In the genomic region with DNA sequence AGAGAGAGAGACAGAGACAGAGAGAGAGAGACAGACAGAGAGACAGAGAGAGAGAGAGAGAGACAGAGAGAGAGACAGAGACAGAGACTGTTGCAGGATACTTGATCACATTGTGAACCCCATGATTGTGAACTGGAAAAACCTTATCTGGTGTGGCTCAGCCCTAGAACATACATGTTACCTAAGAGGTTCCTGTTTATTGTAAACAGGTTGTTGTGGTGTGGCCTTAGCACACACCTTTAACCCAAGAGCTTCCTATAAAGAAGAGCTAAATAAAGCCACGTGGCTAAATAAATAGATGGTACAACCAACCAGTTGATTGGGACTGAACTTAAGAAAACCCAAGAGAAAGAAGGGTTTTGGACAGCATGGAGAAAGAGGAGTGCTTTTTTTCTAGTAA, we compare ENCODE assay signal across 18 mouse cellular contexts. TPM values are rescaled to one million over a fixed set of nuclear protein-coding genes. Genes with fewer than 3 reads are reported as not detected.
DNase-seq lines count a peak whose midpoint lies in the region; ATAC-seq lines count a peak whose summit lies in the region.
"Had no signal": no experiment of that assay in that cellular context is flagged by ENCODE, and none has a peak within 500 bp of the region (broad histone marks: within the 10 kb centered on the region; RNA-seq: fewer than 3 reads in every experiment).

No protein-coding gene starts in this region.

- ATAC-seq in activated CD4-positive, CD25-positive, alpha-beta regulatory T cell, adult 4 months, result peak; percentile 63
- peak; percentile 28 for ATAC-seq in inflammation-experienced regulatory T-cells, adult 6 months
- ATAC-seq in neutrophil, adult 5-6 weeks (ENCODE audit: extremely low read depth, insufficient number of reproducible peaks, low FRiP score, poor library complexity, severe bottlenecking), result 0 out of 2 replicates have a peak, but pooled peaks have one; percentile 26
- ATAC-seq in megakaryocyte-erythroid progenitor cell, adult 5-6 weeks (replicated peaks; ENCODE audit: low FRiP score, low TSS enrichment, poor library complexity, severe bottlenecking), result no peak
- ATAC-seq: forebrain, embryonic 13.5 days; forebrain, embryonic 15.5 days; forebrain, postnatal 0 days; Patski had no signal

- no peak for DNase-seq in gastrocnemius, postnatal 10 days
- no peak for DNase-seq in natural killer cell, adult 2 months (ENCODE audit: low spot score in 2 of 2)
- DNase-seq: adrenal gland, adult 2 months; adrenal gland, postnatal 10 days; adrenal gland, postnatal 25 days; cerebellum, adult 11-12 months; cerebellum, adult 2 months; cerebellum, adult 9-10 months; cerebellum, postnatal 10 days; cerebellum, postnatal 25 days; forebrain, postnatal 0 days had no signal

RNA-seq across cellular contexts. Expression of a gene that starts 13.3 kb away (rescaled TPM):
- 100 to 1,000 TPM; 532 to 579 TPM for polyA plus RNA-seq in activated CD4-positive, CD25-positive, alpha-beta regulatory T cell, adult 4 months (2017; shearing (Covaris generic))
- polyA plus RNA-seq in inflammation-experienced regulatory T-cells, adult 6 months (2017; shearing (Covaris generic)), result 100 to 1,000 TPM; 410 to 733 (median 423) TPM
- total RNA-seq in neutrophil, adult 5-6 weeks (2017), result 87.3 and 118 TPM in 2 replicates
- total RNA-seq in gastrocnemius, postnatal 10 days (2021), result 10 to 100 TPM; 21.9 to 22.3 TPM
- total RNA-seq in megakaryocyte-erythroid progenitor cell, adult 5-6 weeks (2014; fragmentation: Nextera tagmentation), result 83.6 and 104 TPM in 2 replicates
- total RNA-seq in megakaryocyte-erythroid progenitor cell, adult 5-6 weeks (2017), result 129 and 168 TPM in 2 replicates

RNA-seq across cellular contexts. Expression of a gene that starts 45.9 kb away (rescaled TPM):
- 10 to 100 TPM; 25.2 to 28.1 TPM for polyA plus RNA-seq in activated CD4-positive, CD25-positive, alpha-beta regulatory T cell, adult 4 months (2017; shearing (Covaris generic))
- 10 to 100 TPM; 23.5 to 57.7 (median 36.7) TPM for polyA plus RNA-seq in inflammation-experienced regulatory T-cells, adult 6 months (2017; shearing (Covaris generic))
- total RNA-seq in neutrophil, adult 5-6 weeks (2017), result 47.9 and 49.1 TPM in 2 replicates
- 10 to 100 TPM; 37.6 to 46.3 TPM for total RNA-seq in gastrocnemius, postnatal 10 days (2021)
- total RNA-seq in megakaryocyte-erythroid progenitor cell, adult 5-6 weeks (2014; fragmentation: Nextera tagmentation), result 44.4 and 55.8 TPM in 2 replicates
- total RNA-seq in megakaryocyte-erythroid progenitor cell, adult 5-6 weeks (2017), result 23.0 and 25.5 TPM in 2 replicates
